Mouse (Mus musculus): ENCODE results near the gene Rab2b. TPM values are rescaled to one million over a fixed set of nuclear protein-coding genes. Genes with fewer than 3 reads are reported as not detected.

The Rab2b gene
- polyA plus RNA-seq, 1 experiment from 2014 or later = 3.0 TPM

Other genes with a start within 250 kb of the Rab2b start
- gene Olfr221, start 237.1 kb downstream of the Rab2b start, polyA plus RNA-seq (2015; fragmentation: Nextera tagmentation; extraction: Ambion mirVana) = not detected in 2 replicates
- 202 and 237 TPM in 2 replicates for gene Hnrnpc, start 175.5 kb downstream of the Rab2b start, polyA plus RNA-seq (2015; fragmentation: Nextera tagmentation; extraction: Ambion mirVana)
- gene Rpgrip1, start 168.8 kb downstream of the Rab2b start, polyA plus RNA-seq (2015; fragmentation: Nextera tagmentation; extraction: Ambion mirVana) = 34.5 and 35.9 TPM in 2 replicates
- 26.2 and 28.5 TPM in 2 replicates for gene Supt16, start 82.1 kb downstream of the Rab2b start, polyA plus RNA-seq (2015; fragmentation: Nextera tagmentation; extraction: Ambion mirVana)
- 11.6 and 12.6 TPM in 2 replicates for gene Chd8, start 21.8 kb downstream of the Rab2b start, polyA plus RNA-seq (2015; fragmentation: Nextera tagmentation; extraction: Ambion mirVana)
- 16.8 and 18.8 TPM in 2 replicates for gene Tox4, start 399 bp downstream of the Rab2b start, polyA plus RNA-seq (2015; fragmentation: Nextera tagmentation; extraction: Ambion mirVana)
- 15.0 and 16.5 TPM in 2 replicates for gene Mettl3, start 25.6 kb upstream of the Rab2b start, polyA plus RNA-seq (2015; fragmentation: Nextera tagmentation; extraction: Ambion mirVana)
- gene Sall2, start 49.2 kb upstream of the Rab2b start, polyA plus RNA-seq (2015; fragmentation: Nextera tagmentation; extraction: Ambion mirVana) = 0.72 and 0.99 TPM in 2 replicates
- not detected in 2 replicates for gene Olfr1513, start 76.9 kb upstream of the Rab2b start, polyA plus RNA-seq (2015; fragmentation: Nextera tagmentation; extraction: Ambion mirVana)
- gene Olfr1512, start 99.6 kb upstream of the Rab2b start, polyA plus RNA-seq (2015; fragmentation: Nextera tagmentation; extraction: Ambion mirVana) = not detected in 2 replicates
- not detected in 2 replicates for gene Olfr1511, start 117.8 kb upstream of the Rab2b start, polyA plus RNA-seq (2015; fragmentation: Nextera tagmentation; extraction: Ambion mirVana)
- not detected in 2 replicates for gene Olfr1510, start 134.8 kb upstream of the Rab2b start, polyA plus RNA-seq (2015; fragmentation: Nextera tagmentation; extraction: Ambion mirVana)
- gene Olfr1509, start 163.4 kb upstream of the Rab2b start, polyA plus RNA-seq (2015; fragmentation: Nextera tagmentation; extraction: Ambion mirVana) = not detected in 2 replicates
- gene Olfr1508, start 187.9 kb upstream of the Rab2b start, polyA plus RNA-seq (2015; fragmentation: Nextera tagmentation; extraction: Ambion mirVana) = not detected in 2 replicates
- not detected in 2 replicates for gene Olfr1507, start 216.2 kb upstream of the Rab2b start, polyA plus RNA-seq (2015; fragmentation: Nextera tagmentation; extraction: Ambion mirVana)